Mouse (Mus musculus): ENCODE measurements around the gene Prss38. TPM values are rescaled to one million over a fixed set of nuclear protein-coding genes. Genes with fewer than 3 reads are reported as not detected.

Gene Prss38
- not detected in 2 replicates for polyA plus RNA-seq (2015; fragmentation: Nextera tagmentation; extraction: Ambion mirVana)

GRCm38 (mm10) chr11:59375475-59375874 is at the start of gene Prss38:
Prss38 (minus strand) TSS chr11:59375657.

Other genes with a start within 250 kb of the Prss38 start
- 0.17 and 0.22 TPM in 2 replicates for gene Obscn, start 239.3 kb downstream of the Prss38 start, polyA plus RNA-seq (2015; fragmentation: Nextera tagmentation; extraction: Ambion mirVana)
- 11.9 and 14.3 TPM in 2 replicates for gene Iba57, start 211.9 kb downstream of the Prss38 start, polyA plus RNA-seq (2015; fragmentation: Nextera tagmentation; extraction: Ambion mirVana)
- gene Gjc2, start 192.4 kb downstream of the Prss38 start, polyA plus RNA-seq (2015; fragmentation: Nextera tagmentation; extraction: Ambion mirVana): 0.59 and 1.2 TPM in 2 replicates
- 84.0 and 88.0 TPM in 2 replicates for gene Guk1, start 183.4 kb downstream of the Prss38 start, polyA plus RNA-seq (2015; fragmentation: Nextera tagmentation; extraction: Ambion mirVana)
- 67.0 and 70.0 TPM in 2 replicates for gene Mrpl55, start 173.2 kb downstream of the Prss38 start, polyA plus RNA-seq (2015; fragmentation: Nextera tagmentation; extraction: Ambion mirVana)
- gene 2310033P09Rik, start 167.3 kb downstream of the Prss38 start, polyA plus RNA-seq (2015; fragmentation: Nextera tagmentation; extraction: Ambion mirVana): 34.5 and 37.9 TPM in 2 replicates
- gene Arf1, start 147.4 kb downstream of the Prss38 start, polyA plus RNA-seq (2015; fragmentation: Nextera tagmentation; extraction: Ambion mirVana): 241 and 269 TPM in 2 replicates
- 0.08 TPM in 1 of 2 replicates, not detected in the other for gene Wnt3a, start 84.9 kb downstream of the Prss38 start, polyA plus RNA-seq (2015; fragmentation: Nextera tagmentation; extraction: Ambion mirVana)
- gene Wnt9a, start 68.7 kb downstream of the Prss38 start, polyA plus RNA-seq (2015; fragmentation: Nextera tagmentation; extraction: Ambion mirVana): 0.88 and 1.5 TPM in 2 replicates
- 4.1 and 4.5 TPM in 2 replicates for gene Jmjd4, start 74.4 kb upstream of the Prss38 start, polyA plus RNA-seq (2015; fragmentation: Nextera tagmentation; extraction: Ambion mirVana)
- gene Snap47, start 75.5 kb upstream of the Prss38 start, polyA plus RNA-seq (2015; fragmentation: Nextera tagmentation; extraction: Ambion mirVana): 12.1 and 12.5 TPM in 2 replicates
- 1.6 and 2.5 TPM in 2 replicates for gene Zfp867, start 96.8 kb upstream of the Prss38 start, polyA plus RNA-seq (2015; fragmentation: Nextera tagmentation; extraction: Ambion mirVana)
- gene Zkscan17, start 151.1 kb upstream of the Prss38 start, polyA plus RNA-seq (2015; fragmentation: Nextera tagmentation; extraction: Ambion mirVana): 5.7 and 6.3 TPM in 2 replicates
- 2.2 and 3.3 TPM in 2 replicates for gene Nlrp3, start 165.9 kb upstream of the Prss38 start, polyA plus RNA-seq (2015; fragmentation: Nextera tagmentation; extraction: Ambion mirVana)
- gene Olfr222, start 200.6 kb upstream of the Prss38 start, polyA plus RNA-seq (2015; fragmentation: Nextera tagmentation; extraction: Ambion mirVana): not detected in 2 replicates
- not detected in 2 replicates for gene Olfr223, start 217.6 kb upstream of the Prss38 start, polyA plus RNA-seq (2015; fragmentation: Nextera tagmentation; extraction: Ambion mirVana)

Measured in spleen, postnatal 0 days (tissue).